ENCODE assay signal across 23 mouse cellular contexts in the genomic region with DNA sequence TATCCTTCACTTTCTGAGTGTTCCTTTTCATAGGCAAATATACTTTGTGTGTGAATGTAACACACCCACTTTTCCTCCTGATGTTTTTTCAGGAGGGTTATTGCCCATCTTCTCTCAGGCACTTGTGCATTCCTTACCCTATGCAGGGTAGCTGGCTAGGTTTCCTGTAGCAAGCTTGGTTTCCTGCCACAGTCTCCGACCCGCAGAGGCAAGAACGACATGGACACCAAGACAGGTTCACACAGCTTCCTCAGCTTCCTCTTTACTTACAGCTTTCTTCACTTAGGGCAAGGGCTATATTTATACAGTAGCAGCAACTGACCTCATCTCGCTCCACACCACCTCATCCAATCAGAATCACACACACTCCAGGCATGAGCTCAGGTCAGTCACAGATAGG. TPM values are rescaled to one million over a fixed set of nuclear protein-coding genes. Genes with fewer than 3 reads are reported as not detected.
DNase-seq lines count a peak whose midpoint lies in the region; ATAC-seq lines count a peak whose summit lies in the region.
"Had no signal": no experiment of that assay in that cellular context is flagged by ENCODE, and none has a peak within 500 bp of the region (broad histone marks: within the 10 kb centered on the region; RNA-seq: fewer than 3 reads in every experiment).

No protein-coding gene starts in this region.

- ATAC-seq in common myeloid progenitor, adult 5-6 weeks (replicated peaks; ENCODE audit: low read depth, poor library complexity, severe bottlenecking): peak; percentile 90
- peak; percentile 89 to 96 for ATAC-seq in hematopoietic stem cell, adult 5-6 weeks (replicated peaks in 1 of 2; ENCODE audit: insufficient read depth in 1 of 2, low FRiP score in 2 of 2, low TSS enrichment in 1 of 2, low read depth in 1 of 2, poor library complexity in 2 of 2, severe bottlenecking in 2 of 2)
- peak; percentile 92 for ATAC-seq in megakaryocyte progenitor cell, adult 5-6 weeks (replicated peaks; ENCODE audit: poor library complexity)
- ATAC-seq: activated CD4-positive, CD25-positive, alpha-beta regulatory T cell, adult 4 months; CD4-positive, CD25-positive, alpha-beta regulatory T cell, adult 4 months; forebrain, embryonic 15.5 days; forebrain, postnatal 0 days; Patski had no signal

- no peak for DNase-seq in thymus, postnatal 10 days (ENCODE audit: low spot score in 2 of 2)
- no peak for DNase-seq in urinary bladder, adult 18-20 months (ENCODE audit: low spot score in 2 of 2)
- DNase-seq in kidney, postnatal 4 days: no peak
- DNase-seq: adrenal gland, adult 8-10 months; adrenal gland, postnatal 14 days; adrenal gland, postnatal 36 days; B cell, adult 2 months; cerebellum, adult 11-12 months; cerebellum, adult 2 months; cerebellum, adult 9-10 months; cerebellum, postnatal 10 days; cerebellum, postnatal 25 days; embryo, embryonic 11 days; forebrain, postnatal 0 days had no signal

RNA-seq across cellular contexts. Expression of a gene that starts 10.5 kb away (rescaled TPM):
- total RNA-seq in common myeloid progenitor, adult 5-6 weeks (2017): not detected in 2 replicates
- not detected in 2 replicates for total RNA-seq in hematopoietic stem cell, adult 5-6 weeks (2017)
- total RNA-seq in megakaryocyte progenitor cell, adult 5-6 weeks (2015): not detected in 2 replicates
- total RNA-seq in megakaryocyte progenitor cell, adult 5-6 weeks (2017): 0.25 TPM in 1 of 2 replicates, not detected in the other
- total RNA-seq: adrenal gland, adult 18-20 months; CH12.LX had no signal
